Mouse (Mus musculus): Measurements from ENCODE around the gene Galnt16. TPM values are rescaled to one million over a fixed set of nuclear protein-coding genes. Genes with fewer than 3 reads are reported as not detected.

Galnt16 gene
- under 1 TPM in 1 of 26 experiments, not detected in 25; 0.66 TPM for total RNA-seq (2018; cell fraction: chromatin; rRNA removed)
- total RNA-seq (2018; cell fraction: cytosol; rRNA removed) = not detected
- not detected for total RNA-seq (2018; cell fraction: nucleus; rRNA removed)
- not detected in 3 replicates for polyA plus RNA-seq (2018)

GRCm38 (mm10) chr12:80517977-80518376 lies at the start of gene Galnt16:
Gene Galnt16 (plus strand): TSS chr12:80518277.
- Histone ChIP-seq H3K27ac (no peak within 1 kb of the TSS), H3K79me2 (ENCODE audit: inconsistent target) (no peaks in the 10 kb centered on the region), H3K36me3 (ENCODE audit: inconsistent target) (no peaks in the 10 kb centered on the region), H3K4me3 (ENCODE audit: inconsistent target) (no peak within 1 kb of the TSS)
- 8% methylated on average over 14 of the region's 14 CpGs for WGBS (ENCODE audit: missing documents)

GRCm38 (mm10) chr12:80470206-80470605 lies 47.9 kb upstream of the Galnt16 start:
- WGBS (ENCODE audit: missing documents) = 96% methylated on average over 2 of the region's 2 CpGs
- Histone ChIP-seq H3K4me3 (ENCODE audit: inconsistent target) (no peak overlapping the region), H3K27ac (no peak overlapping the region), H3K36me3 (ENCODE audit: inconsistent target) (no peaks in the 10 kb centered on the region), H3K79me2 (ENCODE audit: inconsistent target) (no peaks in the 10 kb centered on the region; the same call in 1 of the 2 replicates)

GRCm38 (mm10) chr12:80471926-80472325 lies 46.2 kb upstream of the Galnt16 start:
- WGBS (ENCODE audit: missing documents) = 59% methylated on average over 4 of the region's 4 CpGs
- Histone ChIP-seq H3K27ac (no peak overlapping the region), H3K79me2 (ENCODE audit: inconsistent target) (no peaks in the 10 kb centered on the region; the same call in 1 of the 2 replicates), H3K4me3 (ENCODE audit: inconsistent target) (no peak overlapping the region), H3K36me3 (ENCODE audit: inconsistent target) (no peaks in the 10 kb centered on the region)

GRCm38 (mm10) chr12:80473731-80474130 lies 44.3 kb upstream of the Galnt16 start:
- Histone ChIP-seq H3K4me3 (ENCODE audit: inconsistent target) (no peak overlapping the region), H3K79me2 (ENCODE audit: inconsistent target) (no peaks in the 10 kb centered on the region; the same call in 1 of the 2 replicates), H3K27ac (no peak overlapping the region), H3K36me3 (ENCODE audit: inconsistent target) (no peaks in the 10 kb centered on the region)
- WGBS (ENCODE audit: missing documents) = 72% methylated on average over 3 of the region's 3 CpGs

GRCm38 (mm10) chr12:80479986-80480385 lies 38.1 kb upstream of the Galnt16 start:
- WGBS (ENCODE audit: missing documents) = 98% methylated on average over 3 of the region's 3 CpGs

GRCm38 (mm10) chr12:80483397-80483796 lies 34.7 kb upstream of the Galnt16 start:
- H3K4me3 ChIP-seq (ENCODE audit: inconsistent target) = no peak overlapping the region
- H3K27ac ChIP-seq = no peak overlapping the region
- H3K36me3 ChIP-seq (ENCODE audit: inconsistent target) = 0 out of 2 replicates have a peak, but pooled peaks cover 4% of the 10 kb centered on the region
- 89% methylated on average over 1 of the region's 3 CpGs for WGBS (ENCODE audit: missing documents)
- H3K79me2 ChIP-seq (ENCODE audit: inconsistent target) = no peaks in the 10 kb centered on the region

More at GRCm38 (mm10) chr12:80479986-80480385, 38.1 kb upstream of the Galnt16 start:
- Histone ChIP-seq H3K79me2 (ENCODE audit: inconsistent target) (no peaks in the 10 kb centered on the region), H3K36me3 (ENCODE audit: inconsistent target) (0 out of 2 replicates have a peak, but pooled peaks cover 4% of the 10 kb centered on the region), H3K27ac (no peak overlapping the region), H3K4me3 (ENCODE audit: inconsistent target) (no peak overlapping the region)

- 100% methylated on average over 5 of the region's 5 CpGs for WGBS (ENCODE audit: missing documents)
Observed at GRCm38 (mm10) chr12:80493311-80493710, 24.8 kb upstream of the Galnt16 start.

GRCm38 (mm10) chr12:80495691-80496090 lies 22.4 kb upstream of the Galnt16 start:
- H3K79me2 ChIP-seq (ENCODE audit: inconsistent target) = no peaks in the 10 kb centered on the region
- H3K27ac ChIP-seq = no peak overlapping the region
- no peak overlapping the region for H3K4me3 ChIP-seq (ENCODE audit: inconsistent target)
- WGBS (ENCODE audit: missing documents) = 6% methylated on average over 1 of the region's 1 CpGs
- H3K36me3 ChIP-seq (ENCODE audit: inconsistent target) = peaks cover 6% of the 10 kb centered on the region; the same call in 1 of the 2 replicates

More at GRCm38 (mm10) chr12:80493311-80493710, 24.8 kb upstream of the Galnt16 start:
- no peak overlapping the region for H3K27ac ChIP-seq
- H3K36me3 ChIP-seq (ENCODE audit: inconsistent target) = peaks cover 14% of the 10 kb centered on the region
- H3K79me2 ChIP-seq (ENCODE audit: inconsistent target) = no peaks in the 10 kb centered on the region
- no peak overlapping the region for H3K4me3 ChIP-seq (ENCODE audit: inconsistent target)

GRCm38 (mm10) chr12:80498356-80498755 lies 19.7 kb upstream of the Galnt16 start:
- Histone ChIP-seq H3K36me3 (ENCODE audit: inconsistent target) (no peaks in the 10 kb centered on the region; the same call in 1 of the 2 replicates), H3K27ac (no peak overlapping the region), H3K79me2 (ENCODE audit: inconsistent target) (no peaks in the 10 kb centered on the region), H3K4me3 (ENCODE audit: inconsistent target) (no peak overlapping the region)
- WGBS (ENCODE audit: missing documents) = 93% methylated on average over 4 of the region's 4 CpGs

- H3K27ac ChIP-seq = no peak overlapping the region
- H3K4me3 ChIP-seq (ENCODE audit: inconsistent target) = no peak overlapping the region
- H3K79me2 ChIP-seq (ENCODE audit: inconsistent target) = no peaks in the 10 kb centered on the region
- WGBS (ENCODE audit: missing documents) = 83% methylated on average over 1 of the region's 1 CpGs
- no peaks in the 10 kb centered on the region; the same call in 1 of the 2 replicates for H3K36me3 ChIP-seq (ENCODE audit: inconsistent target)
Observed at GRCm38 (mm10) chr12:80500506-80500905, 17.6 kb upstream of the Galnt16 start.

GRCm38 (mm10) chr12:80504718-80505117 lies 13.4 kb upstream of the Galnt16 start:
- 92% methylated on average over 5 of the region's 5 CpGs for WGBS (ENCODE audit: missing documents)
- H3K27ac ChIP-seq = no peak overlapping the region
- no peaks in the 10 kb centered on the region for H3K79me2 ChIP-seq (ENCODE audit: inconsistent target)
- H3K36me3 ChIP-seq (ENCODE audit: inconsistent target) = no peaks in the 10 kb centered on the region
- no peak overlapping the region for H3K4me3 ChIP-seq (ENCODE audit: inconsistent target)

GRCm38 (mm10) chr12:80507041-80507745 lies 10.9 kb upstream of the Galnt16 start:
- 71% methylated on average over 14 of the region's 14 CpGs for WGBS (ENCODE audit: missing documents)
- Histone ChIP-seq H3K36me3 (ENCODE audit: inconsistent target) (no peaks in the 10 kb centered on the region), H3K27ac (no peak overlapping the region), H3K4me3 (ENCODE audit: inconsistent target) (no peak overlapping the region), H3K79me2 (ENCODE audit: inconsistent target) (no peaks in the 10 kb centered on the region)

GRCm38 (mm10) chr12:80518393-80518756 lies 298 bp downstream of the Galnt16 start:
- 2% methylated on average over 25 of the region's 25 CpGs for WGBS (ENCODE audit: missing documents)
- H3K4me3 ChIP-seq (ENCODE audit: inconsistent target) = no peak overlapping the region
- H3K36me3 ChIP-seq (ENCODE audit: inconsistent target) = no peaks in the 10 kb centered on the region
- no peak overlapping the region for H3K27ac ChIP-seq
- H3K79me2 ChIP-seq (ENCODE audit: inconsistent target) = no peaks in the 10 kb centered on the region

GRCm38 (mm10) chr12:80518757-80519620 lies 912 bp downstream of the Galnt16 start:
- no peak overlapping the region for H3K27ac ChIP-seq
- H3K4me3 ChIP-seq (ENCODE audit: inconsistent target) = no peak overlapping the region
- no peaks in the 10 kb centered on the region for H3K36me3 ChIP-seq (ENCODE audit: inconsistent target)
- H3K79me2 ChIP-seq (ENCODE audit: inconsistent target) = no peaks in the 10 kb centered on the region
- WGBS (ENCODE audit: missing documents) = 1% methylated on average over 78 of the region's 90 CpGs

Data from macrophage (primary cell).